Mouse (Mus musculus): ENCODE measurements around the gene Ankrd23. TPM values are rescaled to one million over a fixed set of nuclear protein-coding genes. Genes with fewer than 3 reads are reported as not detected.
A peak's percentile ranks its signal among the peaks of the same experiment; 100 is the strongest.

Gene Ankrd23
- polyA plus RNA-seq, 1 experiment from 2014 or later = 10.6 TPM

DNA sequence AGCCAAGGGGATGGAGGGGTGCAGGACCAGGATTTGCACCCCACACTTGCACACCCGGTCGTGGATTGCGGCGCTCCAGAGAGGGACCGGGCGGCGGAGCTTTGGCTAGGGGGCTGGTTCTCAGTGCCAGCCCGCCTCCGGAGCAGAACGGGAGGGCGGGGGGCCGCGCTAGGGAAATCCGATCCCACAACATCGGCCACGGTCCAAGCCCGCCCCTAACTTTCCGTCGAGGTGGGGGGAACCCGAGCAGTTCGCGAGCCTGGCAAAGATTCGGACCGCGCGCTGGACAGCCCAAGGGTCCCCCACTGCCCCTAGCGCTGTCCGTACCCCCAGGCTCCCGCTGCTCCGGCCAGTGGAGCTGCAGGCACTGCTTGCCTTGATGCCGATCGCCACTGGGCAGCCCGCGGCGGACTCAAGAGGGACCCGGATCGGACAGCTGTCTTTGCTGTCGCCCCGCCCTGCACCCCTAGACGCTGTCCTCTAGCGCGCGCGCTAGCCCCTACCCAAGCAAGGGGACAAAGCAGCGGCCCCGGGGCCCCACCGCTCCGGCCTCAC lies 20.9 kb upstream of the Ankrd23 start:
- H3K4me2 ChIP-seq (replicated peaks) = peak overlapping the region; percentile 95
- peak overlapping the region; percentile 85 for H3K4me3 ChIP-seq (replicated peaks; ENCODE audit: low read length)
- H3K4me1 ChIP-seq (replicated peaks; ENCODE audit: control insufficient read depth, insufficient read depth, low read length) = peaks cover 30% of the 10 kb centered on the region
- peak overlapping the region; percentile 99 for H3K27ac ChIP-seq
- no peaks in the 10 kb centered on the region for H3K27me3 ChIP-seq (ENCODE audit: control insufficient read depth, insufficient read depth, low read length)
- whole genome bisulfite sequencing = under 1% methylated on average over 47 of the region's 48 CpGs
- H3K9me3 ChIP-seq (ENCODE audit: control insufficient read depth, low read length) = no peaks in the 10 kb centered on the region
- peaks cover 28% of the 10 kb centered on the region for H3K36me3 ChIP-seq (replicated peaks; ENCODE audit: control insufficient read depth, insufficient read depth)
- H3K9ac ChIP-seq = peak overlapping the region; percentile 99
- ATAC-seq (ENCODE audit: low FRiP score) (peak; percentile 55), DNase-seq (ENCODE audit: low spot score) (peak; percentile 66)

DNA sequence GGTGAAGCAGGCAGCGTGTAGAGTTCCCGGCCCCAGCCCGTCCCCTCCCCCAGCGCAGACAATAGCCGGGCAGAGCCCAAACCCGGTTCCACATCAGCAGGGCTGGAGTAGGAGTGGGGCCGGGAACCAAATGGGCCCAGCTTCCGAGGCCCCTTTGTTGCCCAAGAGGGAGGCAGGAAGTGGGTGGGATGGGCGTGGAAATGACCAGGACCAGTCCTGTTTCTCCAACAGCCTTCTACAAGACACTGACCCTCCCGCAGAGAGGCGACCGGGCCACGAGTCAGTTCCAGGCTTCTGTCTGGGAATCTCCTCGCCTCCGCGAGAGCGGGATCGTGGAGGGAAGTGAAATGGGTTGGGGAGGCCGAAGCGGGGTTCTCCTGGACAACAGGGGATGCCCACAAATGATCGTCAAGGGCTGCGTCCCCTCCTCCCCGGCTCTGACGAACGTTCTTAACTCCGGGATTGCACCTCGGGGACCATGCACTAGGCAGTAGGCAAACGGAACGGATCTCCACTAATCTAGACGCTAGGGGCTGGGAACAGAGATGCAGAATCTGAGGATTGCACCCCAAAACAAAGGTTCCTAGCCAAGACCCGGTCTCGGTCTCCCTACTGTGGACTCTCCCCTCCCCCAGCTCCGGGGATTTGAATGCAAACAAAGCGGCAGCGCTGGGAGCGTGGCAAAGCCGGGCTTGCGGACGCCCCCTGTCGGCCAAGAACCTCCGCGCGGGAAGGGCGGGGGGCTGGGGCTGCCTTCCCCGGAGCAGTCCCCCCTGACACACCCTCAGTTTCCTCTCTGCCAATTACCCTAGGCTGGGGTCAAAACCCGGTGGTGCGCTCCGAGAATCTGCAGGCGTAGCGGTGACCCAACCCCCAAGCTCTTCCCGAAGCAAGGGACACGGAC lies 20.1 kb upstream of the Ankrd23 start:
- under 1% methylated on average over 52 of the region's 52 CpGs for WGBS
- H3K9ac ChIP-seq = peak overlapping the region; percentile 99
- peaks cover 30% of the 10 kb centered on the region for H3K4me1 ChIP-seq (replicated peaks; ENCODE audit: control insufficient read depth, insufficient read depth, low read length)
- peak overlapping the region; percentile 95 for H3K4me2 ChIP-seq (replicated peaks)
- DNase-seq (ENCODE audit: low spot score) (peak; percentile 97), ATAC-seq (ENCODE audit: low FRiP score) (peak; percentile 75)
- H3K27ac ChIP-seq = peak overlapping the region; percentile 99
- peaks cover 36% of the 10 kb centered on the region for H3K36me3 ChIP-seq (replicated peaks; ENCODE audit: control insufficient read depth, insufficient read depth)
- no peaks in the 10 kb centered on the region for H3K9me3 ChIP-seq (ENCODE audit: control insufficient read depth, low read length)
- H3K27me3 ChIP-seq (ENCODE audit: control insufficient read depth, insufficient read depth, low read length) = no peaks in the 10 kb centered on the region
- H3K4me3 ChIP-seq (replicated peaks; ENCODE audit: low read length) = peak overlapping the region; percentile 85

DNA sequence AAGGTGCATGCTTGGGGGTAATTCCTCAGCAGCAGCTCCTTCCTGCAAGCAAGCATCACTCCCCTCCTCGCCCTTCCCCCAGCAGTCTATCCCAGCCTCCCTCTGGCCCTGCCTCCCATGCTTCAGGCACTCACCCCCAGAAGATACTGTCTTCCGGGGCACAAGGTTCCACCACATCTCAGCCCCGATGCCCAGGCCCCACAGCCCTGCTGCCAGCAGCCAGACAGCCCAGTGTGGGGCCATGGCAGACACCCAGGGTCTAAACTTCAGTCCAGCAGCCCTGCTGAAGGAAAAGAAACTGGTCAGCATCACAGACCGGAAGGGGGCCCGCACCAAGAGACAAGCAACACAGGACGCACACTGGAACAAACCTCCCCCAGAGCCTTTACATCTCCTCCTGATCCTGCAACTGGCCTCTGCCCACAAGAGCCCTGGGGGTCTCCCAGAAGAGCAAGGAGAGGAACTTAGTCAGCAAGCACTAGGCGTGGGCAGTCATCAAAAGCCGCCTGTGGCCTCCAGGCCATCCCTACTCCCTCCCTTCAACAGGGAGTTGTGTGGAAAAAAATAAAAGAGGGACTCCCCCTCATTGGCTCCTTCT lies 19.2 kb upstream of the Ankrd23 start:
- H3K27me3 ChIP-seq (ENCODE audit: control insufficient read depth, insufficient read depth, low read length) = no peaks in the 10 kb centered on the region
- peak overlapping the region; percentile 99 for H3K27ac ChIP-seq
- DNase-seq (ENCODE audit: low spot score) (no peak), ATAC-seq (ENCODE audit: low FRiP score) (no peak)
- peaks cover 30% of the 10 kb centered on the region for H3K4me1 ChIP-seq (replicated peaks; ENCODE audit: control insufficient read depth, insufficient read depth, low read length)
- H3K9ac ChIP-seq = peak overlapping the region; percentile 99
- peak overlapping the region; percentile 85 for H3K4me3 ChIP-seq (replicated peaks; ENCODE audit: low read length)
- peak overlapping the region; percentile 95 for H3K4me2 ChIP-seq (replicated peaks)
- 3% methylated on average over 8 of the region's 8 CpGs for WGBS
- peaks cover 45% of the 10 kb centered on the region for H3K36me3 ChIP-seq (replicated peaks; ENCODE audit: control insufficient read depth, insufficient read depth)
- no peaks in the 10 kb centered on the region for H3K9me3 ChIP-seq (ENCODE audit: control insufficient read depth, low read length)

DNA sequence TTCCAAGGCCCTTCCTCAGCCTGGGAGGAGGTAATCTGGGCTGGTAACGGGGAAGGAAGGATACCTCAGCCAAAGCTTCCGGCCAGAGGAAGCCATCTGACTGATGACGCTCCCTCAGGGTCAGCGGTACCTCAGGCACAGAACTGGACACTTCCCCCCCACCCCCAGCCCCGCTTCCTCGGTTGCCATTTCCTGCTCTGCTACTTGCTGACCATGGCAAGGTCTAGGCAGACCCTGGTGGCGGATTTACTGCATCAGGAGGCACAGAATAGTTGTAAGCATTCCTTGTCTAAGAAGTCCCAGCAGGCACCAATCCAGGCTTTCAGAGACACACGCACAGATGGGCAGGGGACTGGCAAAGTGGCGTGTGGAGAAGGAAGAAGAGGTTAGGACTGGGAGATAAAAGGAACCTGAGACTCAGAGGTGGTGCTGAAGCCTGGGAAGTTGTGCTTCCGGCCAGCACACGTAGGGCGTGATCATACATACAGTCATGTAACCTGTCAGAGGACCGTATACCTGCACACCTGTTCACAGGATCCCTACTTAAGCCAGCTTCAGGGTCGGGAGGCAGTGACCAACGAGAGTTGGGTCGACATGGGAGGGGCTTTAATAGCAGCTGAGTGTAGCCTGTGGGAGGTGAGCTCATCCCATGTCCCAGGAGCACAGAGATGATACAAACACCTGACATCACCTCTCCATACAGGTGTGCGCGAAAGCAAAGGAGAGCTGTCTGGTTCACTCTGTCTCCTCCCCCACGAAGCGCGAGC lies 18.1 kb upstream of the Ankrd23 start:
- H3K4me1 ChIP-seq (replicated peaks; ENCODE audit: control insufficient read depth, insufficient read depth, low read length) = peaks cover 30% of the 10 kb centered on the region
- H3K9me3 ChIP-seq (ENCODE audit: control insufficient read depth, low read length) = no peaks in the 10 kb centered on the region
- H3K36me3 ChIP-seq (replicated peaks; ENCODE audit: control insufficient read depth, insufficient read depth) = peaks cover 55% of the 10 kb centered on the region
- 71% methylated on average over 21 of the region's 21 CpGs for WGBS
- H3K27ac ChIP-seq = peak overlapping the region; percentile 99; the same call in 1 of the 2 replicates
- DNase-seq (ENCODE audit: low spot score) (no peak), ATAC-seq (ENCODE audit: low FRiP score) (no peak)
- H3K4me2 ChIP-seq (replicated peaks) = peak overlapping the region; percentile 95
- H3K4me3 ChIP-seq (replicated peaks; ENCODE audit: low read length) = peak overlapping the region; percentile 85
- H3K27me3 ChIP-seq (ENCODE audit: control insufficient read depth, insufficient read depth, low read length) = no peaks in the 10 kb centered on the region
- H3K9ac ChIP-seq = peak overlapping the region; percentile 99

DNA sequence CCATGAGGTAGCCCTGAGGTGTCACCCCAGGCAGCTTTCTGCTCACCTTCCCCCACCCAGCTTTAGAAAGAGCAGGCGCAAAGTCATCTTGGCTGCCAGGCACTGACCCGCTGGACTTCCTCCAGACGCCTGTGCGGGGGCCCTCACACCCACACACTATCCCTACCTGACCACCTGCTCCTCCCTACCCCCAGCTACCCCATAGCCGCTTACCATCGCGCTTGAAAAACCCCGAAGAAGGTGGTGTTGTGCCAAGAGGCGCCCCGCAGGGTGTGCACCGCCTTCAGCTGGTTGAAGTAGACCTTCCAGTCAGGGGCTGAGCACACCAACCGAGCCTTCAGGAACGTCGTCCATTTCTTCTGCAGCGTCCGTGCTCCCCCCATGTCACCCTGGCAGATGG lies 15.8 kb upstream of the Ankrd23 start:
- no peak for DNase-seq (ENCODE audit: low spot score)
- WGBS = 84% methylated on average over 16 of the region's 16 CpGs
- Histone ChIP-seq H3K36me3 (replicated peaks; ENCODE audit: control insufficient read depth, insufficient read depth) (peaks cover 74% of the 10 kb centered on the region), H3K9me3 (ENCODE audit: control insufficient read depth, low read length) (no peaks in the 10 kb centered on the region), H3K27me3 (ENCODE audit: control insufficient read depth, insufficient read depth, low read length) (no peaks in the 10 kb centered on the region), H3K4me2 (replicated peaks) (no peak overlapping the region), H3K27ac (no peak overlapping the region), H3K4me1 (replicated peaks; ENCODE audit: control insufficient read depth, insufficient read depth, low read length) (peaks cover 38% of the 10 kb centered on the region), H3K4me3 (replicated peaks; ENCODE audit: low read length) (no peak overlapping the region), H3K9ac (no peak overlapping the region)
- no peak for ATAC-seq (ENCODE audit: low FRiP score)

DNA sequence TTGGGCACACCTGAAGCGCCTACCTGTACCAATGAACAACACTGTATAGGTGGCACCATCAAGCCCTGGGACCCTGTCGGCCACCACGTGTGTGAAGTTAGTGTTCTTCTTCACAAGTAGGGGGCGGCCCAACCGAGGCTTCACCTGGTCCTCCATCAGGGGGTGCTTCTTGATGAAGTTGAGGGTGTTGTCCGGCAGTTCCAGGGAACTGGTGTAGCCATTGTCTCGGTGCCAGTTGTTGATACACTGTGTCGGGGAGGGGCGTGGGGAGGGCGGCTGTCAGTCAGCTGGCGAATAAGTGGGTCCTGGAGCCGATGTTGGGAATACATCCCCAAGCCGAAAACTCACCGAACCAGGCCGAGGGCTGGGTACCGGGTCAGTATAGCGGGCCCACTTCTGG lies 15.2 kb upstream of the Ankrd23 start:
- Histone ChIP-seq H3K4me2 (replicated peaks) (no peak overlapping the region), H3K9ac (no peak overlapping the region), H3K9me3 (ENCODE audit: control insufficient read depth, low read length) (no peaks in the 10 kb centered on the region), H3K4me3 (replicated peaks; ENCODE audit: low read length) (no peak overlapping the region), H3K4me1 (replicated peaks; ENCODE audit: control insufficient read depth, insufficient read depth, low read length) (peaks cover 40% of the 10 kb centered on the region), H3K27ac (no peak overlapping the region), H3K36me3 (replicated peaks; ENCODE audit: control insufficient read depth, insufficient read depth) (peaks cover 74% of the 10 kb centered on the region), H3K27me3 (ENCODE audit: control insufficient read depth, insufficient read depth, low read length) (no peaks in the 10 kb centered on the region)
- 91% methylated on average over 17 of the region's 17 CpGs for WGBS
- ATAC-seq (ENCODE audit: low FRiP score) = no peak
- DNase-seq (ENCODE audit: low spot score) = no peak

DNA sequence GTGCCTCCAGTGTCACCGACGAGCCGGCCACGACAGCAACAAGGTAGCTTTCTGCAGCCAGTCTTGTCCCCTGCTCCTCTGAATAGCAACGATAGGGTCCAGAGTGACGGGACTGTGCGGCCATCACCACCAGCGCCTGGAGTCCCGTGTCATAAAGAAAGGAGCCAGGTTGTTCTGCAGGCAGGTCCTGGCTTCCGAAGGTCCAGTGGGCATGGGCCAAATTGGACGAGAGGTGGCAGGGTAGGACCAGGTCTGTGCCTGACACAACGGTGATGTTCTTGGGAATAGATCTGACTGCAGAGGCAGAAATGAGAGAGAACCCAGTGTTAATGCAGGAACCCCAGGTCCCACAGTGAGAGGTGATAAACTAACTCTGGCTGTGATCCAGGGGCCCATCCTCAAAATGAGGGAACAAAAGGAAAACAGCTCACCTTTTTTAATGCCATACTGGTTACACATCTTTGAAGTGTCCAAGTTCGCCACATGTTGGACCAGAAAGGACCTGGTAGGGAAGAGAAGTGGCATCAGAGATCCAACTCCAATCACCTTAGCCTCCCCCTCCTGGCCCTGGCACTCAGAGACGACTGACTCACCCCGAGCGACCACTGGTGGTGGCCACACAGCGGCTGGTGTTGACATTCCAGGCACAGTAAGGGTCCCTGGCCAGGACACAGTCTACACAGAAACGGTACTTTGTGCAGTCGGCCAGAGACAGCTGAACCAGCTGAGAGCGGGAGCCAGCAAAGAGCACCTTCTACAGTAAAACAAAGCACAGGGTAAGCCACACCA lies 13.6 kb upstream of the Ankrd23 start:
- Histone ChIP-seq H3K27me3 (ENCODE audit: control insufficient read depth, insufficient read depth, low read length) (no peaks in the 10 kb centered on the region), H3K36me3 (replicated peaks; ENCODE audit: control insufficient read depth, insufficient read depth) (peaks cover 74% of the 10 kb centered on the region), H3K27ac (no peak overlapping the region), H3K4me1 (replicated peaks; ENCODE audit: control insufficient read depth, insufficient read depth, low read length) (peaks cover 40% of the 10 kb centered on the region), H3K4me2 (replicated peaks) (no peak overlapping the region), H3K9ac (no peak overlapping the region), H3K4me3 (replicated peaks; ENCODE audit: low read length) (no peak overlapping the region), H3K9me3 (ENCODE audit: control insufficient read depth, low read length) (no peaks in the 10 kb centered on the region)
- 79% methylated on average over 20 of the region's 20 CpGs for WGBS
- ATAC-seq (ENCODE audit: low FRiP score) = no peak
- DNase-seq (ENCODE audit: low spot score) = no peak

DNA sequence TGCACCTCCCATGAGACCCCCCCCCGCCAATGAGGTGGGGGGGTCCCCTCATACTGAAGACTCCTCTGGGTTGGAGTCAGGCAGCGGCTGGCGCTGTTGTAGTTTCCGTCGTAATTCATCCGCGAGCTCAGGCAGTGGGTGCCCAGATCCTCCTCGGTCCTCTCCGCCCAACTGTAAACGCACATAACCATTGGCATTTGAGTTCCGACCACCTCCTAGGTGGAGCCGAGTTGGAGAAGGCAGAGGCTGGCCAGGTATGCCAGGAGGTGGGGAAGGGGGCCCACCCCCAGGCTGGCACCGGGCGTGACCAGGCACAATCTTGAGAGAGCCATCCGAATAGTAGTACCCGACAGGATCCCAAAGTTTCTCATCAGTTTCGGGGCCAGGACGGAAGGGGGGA lies 12.8 kb upstream of the Ankrd23 start:
- H3K4me2 ChIP-seq (replicated peaks) = no peak overlapping the region
- no peaks in the 10 kb centered on the region for H3K9me3 ChIP-seq (ENCODE audit: control insufficient read depth, low read length)
- H3K27me3 ChIP-seq (ENCODE audit: control insufficient read depth, insufficient read depth, low read length) = no peaks in the 10 kb centered on the region
- peaks cover 66% of the 10 kb centered on the region for H3K36me3 ChIP-seq (replicated peaks; ENCODE audit: control insufficient read depth, insufficient read depth)
- ATAC-seq (ENCODE audit: low FRiP score) (no peak), DNase-seq (ENCODE audit: low spot score) (no peak)
- H3K9ac ChIP-seq = no peak overlapping the region
- peaks cover 33% of the 10 kb centered on the region for H3K4me1 ChIP-seq (replicated peaks; ENCODE audit: control insufficient read depth, insufficient read depth, low read length)
- no peak overlapping the region for H3K27ac ChIP-seq
- 85% methylated on average over 18 of the region's 18 CpGs for WGBS
- H3K4me3 ChIP-seq (replicated peaks; ENCODE audit: low read length) = no peak overlapping the region

Data from hindbrain, embryonic 14.5 days (tissue).